Mouse (Mus musculus): Measurements from ENCODE around the gene Cgnl1. TPM values are rescaled to one million over a fixed set of nuclear protein-coding genes. Genes with fewer than 3 reads are reported as not detected.

Gene Cgnl1
- polyA plus RNA-seq, 1 experiment from 2014 or later = 6.7 TPM

DNA sequence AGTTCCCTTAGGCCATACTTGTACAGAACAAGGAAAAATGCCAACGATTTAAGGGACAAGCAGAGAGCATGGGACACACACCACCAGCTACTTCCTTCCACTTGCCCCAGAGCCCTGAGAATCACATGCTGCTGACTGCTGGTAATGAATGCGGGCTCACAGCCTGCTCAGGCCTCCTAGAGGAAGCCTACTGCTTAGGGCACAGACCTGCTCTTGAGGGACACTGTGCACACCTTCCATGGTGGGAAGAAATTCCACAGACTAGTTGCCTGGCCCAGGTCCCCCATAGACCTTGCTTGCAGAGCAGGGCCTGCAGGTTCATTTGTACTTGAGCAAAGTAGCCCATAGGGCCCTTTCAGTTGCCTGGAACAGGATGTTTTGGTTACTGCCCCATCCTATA is 136.5 kb downstream of the Cgnl1 start:
- no peaks in the 10 kb centered on the region for H3K4me1 ChIP-seq (ENCODE audit: control insufficient read depth, insufficient read depth, low read length)
- 0 out of 2 replicates have a peak, but pooled peaks cover 3% of the 10 kb centered on the region for H3K36me3 ChIP-seq (ENCODE audit: control insufficient read depth, insufficient read depth, low read length)
- DNase-seq (ENCODE audit: low spot score) (no peak), ATAC-seq (ENCODE audit: insufficient number of reproducible peaks, low FRiP score, low TSS enrichment, low read depth) (no peak)
- H3K27ac ChIP-seq (replicated peaks; ENCODE audit: low read depth, low read length) = no peak overlapping the region
- no peak overlapping the region for H3K4me2 ChIP-seq (ENCODE audit: low read depth, severe bottlenecking)
- no peaks in the 10 kb centered on the region for H3K9me3 ChIP-seq (ENCODE audit: control insufficient read depth, low read length)
- WGBS = 97% methylated on average over 2 of the region's 2 CpGs
- no peaks in the 10 kb centered on the region for H3K27me3 ChIP-seq (ENCODE audit: control insufficient read depth, insufficient read depth, low read length)
- H3K9ac ChIP-seq (ENCODE audit: low read length) = no peak overlapping the region
- H3K4me3 ChIP-seq (ENCODE audit: low read depth, low read length) = no peak overlapping the region

GRCm38 (mm10) chr9:71628921-71629320 is 142.5 kb downstream of the Cgnl1 start:
- Histone ChIP-seq H3K9ac (ENCODE audit: low read length) (no peak overlapping the region), H3K9me3 (ENCODE audit: control insufficient read depth, low read length) (no peaks in the 10 kb centered on the region), H3K4me2 (ENCODE audit: low read depth, severe bottlenecking) (no peak overlapping the region), H3K4me1 (ENCODE audit: control insufficient read depth, insufficient read depth, low read length) (no peaks in the 10 kb centered on the region), H3K36me3 (ENCODE audit: control insufficient read depth, insufficient read depth, low read length) (0 out of 2 replicates have a peak, but pooled peaks cover 3% of the 10 kb centered on the region), H3K27me3 (ENCODE audit: control insufficient read depth, insufficient read depth, low read length) (no peaks in the 10 kb centered on the region), H3K4me3 (ENCODE audit: low read depth, low read length) (no peak overlapping the region), H3K27ac (replicated peaks; ENCODE audit: low read depth, low read length) (no peak overlapping the region)
- DNase-seq (ENCODE audit: low spot score) (no peak), ATAC-seq (ENCODE audit: insufficient number of reproducible peaks, low FRiP score, low TSS enrichment, low read depth) (no peak)
- 91% methylated on average over 6 of the region's 6 CpGs for WGBS

DNA sequence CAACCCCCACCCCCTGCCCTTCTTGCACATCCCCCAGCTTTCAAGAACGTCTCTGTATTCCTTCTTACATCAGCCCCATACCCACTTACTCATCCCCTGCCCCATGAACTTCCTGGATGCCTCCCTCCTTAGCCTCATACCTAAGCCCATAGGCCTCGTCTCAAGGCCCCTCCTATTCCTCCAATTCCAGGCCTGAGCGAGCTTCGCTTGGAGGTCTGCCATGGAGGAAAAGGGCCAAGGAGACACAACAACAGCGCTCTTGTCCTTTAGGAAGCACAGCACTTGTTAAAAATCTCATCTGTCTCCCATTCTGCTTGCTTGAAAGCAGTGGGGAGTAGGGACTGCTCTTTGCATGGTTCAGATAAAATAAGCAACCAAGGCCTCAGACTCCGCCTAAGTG is 143.1 kb downstream of the Cgnl1 start:
- WGBS = 82% methylated on average over 6 of the region's 6 CpGs
- DNase-seq (ENCODE audit: low spot score) = no peak
- no peaks in the 10 kb centered on the region for H3K27me3 ChIP-seq (ENCODE audit: control insufficient read depth, insufficient read depth, low read length)
- ATAC-seq (ENCODE audit: insufficient number of reproducible peaks, low FRiP score, low TSS enrichment, low read depth) = no peak
- no peaks in the 10 kb centered on the region for H3K9me3 ChIP-seq (ENCODE audit: control insufficient read depth, low read length)
- H3K4me2 ChIP-seq (ENCODE audit: low read depth, severe bottlenecking) = no peak overlapping the region
- H3K4me3 ChIP-seq (ENCODE audit: low read depth, low read length) = no peak overlapping the region
- 0 out of 2 replicates have a peak, but pooled peaks cover 3% of the 10 kb centered on the region for H3K36me3 ChIP-seq (ENCODE audit: control insufficient read depth, insufficient read depth, low read length)
- no peak overlapping the region for H3K9ac ChIP-seq (ENCODE audit: low read length)
- no peaks in the 10 kb centered on the region for H3K4me1 ChIP-seq (ENCODE audit: control insufficient read depth, insufficient read depth, low read length)
- H3K27ac ChIP-seq (replicated peaks; ENCODE audit: low read depth, low read length) = no peak overlapping the region

DNA sequence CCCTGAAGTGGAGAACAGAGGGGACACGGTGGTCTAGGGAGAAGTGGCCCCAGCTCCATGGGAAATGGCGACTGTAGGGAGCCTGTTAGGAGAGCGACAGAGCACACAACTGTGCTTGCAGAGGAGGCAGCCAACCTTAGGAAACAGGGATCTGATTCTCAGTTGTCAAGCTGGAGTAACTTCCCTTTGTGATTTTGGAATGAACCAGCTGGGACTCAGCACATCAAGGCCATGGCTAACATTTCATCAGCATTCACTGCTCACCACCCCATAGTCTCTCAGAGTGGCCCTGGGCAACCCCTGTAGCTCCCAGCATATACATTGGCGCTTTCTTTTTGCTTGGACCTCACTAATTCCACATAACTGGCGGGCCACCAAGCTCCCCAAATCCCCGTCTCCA is 145.4 kb downstream of the Cgnl1 start:
- Histone ChIP-seq H3K27ac (replicated peaks; ENCODE audit: low read depth, low read length) (no peak overlapping the region), H3K9me3 (ENCODE audit: control insufficient read depth, low read length) (no peaks in the 10 kb centered on the region)
- ATAC-seq (ENCODE audit: insufficient number of reproducible peaks, low FRiP score, low TSS enrichment, low read depth) = no peak

GRCm38 (mm10) chr9:71624793-71625495 is 146.5 kb downstream of the Cgnl1 start:
- Histone ChIP-seq H3K9me3 (ENCODE audit: control insufficient read depth, low read length) (no peaks in the 10 kb centered on the region), H3K4me3 (ENCODE audit: low read depth, low read length) (no peak overlapping the region), H3K27me3 (ENCODE audit: control insufficient read depth, insufficient read depth, low read length) (no peaks in the 10 kb centered on the region), H3K36me3 (ENCODE audit: control insufficient read depth, insufficient read depth, low read length) (no peaks in the 10 kb centered on the region), H3K4me2 (ENCODE audit: low read depth, severe bottlenecking) (no peak overlapping the region), H3K27ac (replicated peaks; ENCODE audit: low read depth, low read length) (no peak overlapping the region), H3K9ac (ENCODE audit: low read length) (no peak overlapping the region), H3K4me1 (ENCODE audit: control insufficient read depth, insufficient read depth, low read length) (no peaks in the 10 kb centered on the region)
- DNase-seq (ENCODE audit: low spot score) = peak; percentile 73
- ATAC-seq (ENCODE audit: insufficient number of reproducible peaks, low FRiP score, low TSS enrichment, low read depth) = no peak
- WGBS = 57% methylated on average over 10 of the region's 10 CpGs

More for the DNA sequence above, 145.4 kb downstream of the Cgnl1 start:
- no peak overlapping the region for H3K4me2 ChIP-seq (ENCODE audit: low read depth, severe bottlenecking)
- H3K27me3 ChIP-seq (ENCODE audit: control insufficient read depth, insufficient read depth, low read length) = no peaks in the 10 kb centered on the region
- no peak overlapping the region for H3K4me3 ChIP-seq (ENCODE audit: low read depth, low read length)
- no peaks in the 10 kb centered on the region for H3K36me3 ChIP-seq (ENCODE audit: control insufficient read depth, insufficient read depth, low read length)
- no peak overlapping the region for H3K9ac ChIP-seq (ENCODE audit: low read length)
- H3K4me1 ChIP-seq (ENCODE audit: control insufficient read depth, insufficient read depth, low read length) = no peaks in the 10 kb centered on the region
- DNase-seq (ENCODE audit: low spot score) = no peak
- 90% methylated on average over 6 of the region's 6 CpGs for WGBS

- Histone ChIP-seq H3K4me1 (ENCODE audit: control insufficient read depth, insufficient read depth, low read length) (no peaks in the 10 kb centered on the region), H3K36me3 (ENCODE audit: control insufficient read depth, insufficient read depth, low read length) (no peaks in the 10 kb centered on the region), H3K27ac (replicated peaks; ENCODE audit: low read depth, low read length) (no peak overlapping the region), H3K4me2 (ENCODE audit: low read depth, severe bottlenecking) (no peak overlapping the region), H3K27me3 (ENCODE audit: control insufficient read depth, insufficient read depth, low read length) (no peaks in the 10 kb centered on the region), H3K9me3 (ENCODE audit: control insufficient read depth, low read length) (no peaks in the 10 kb centered on the region), H3K9ac (ENCODE audit: low read length) (no peak overlapping the region), H3K4me3 (ENCODE audit: low read depth, low read length) (no peak overlapping the region)
- peak; percentile 64 for DNase-seq (ENCODE audit: low spot score)
- ATAC-seq (ENCODE audit: insufficient number of reproducible peaks, low FRiP score, low TSS enrichment, low read depth) = no peak
- 35% methylated on average over 4 of the region's 4 CpGs for WGBS
Observed at GRCm38 (mm10) chr9:71623871-71624569, 147.4 kb downstream of the Cgnl1 start.

GRCm38 (mm10) chr9:71622593-71622992 is 148.8 kb downstream of the Cgnl1 start:
- WGBS = 91% methylated on average over 3 of the region's 3 CpGs
- H3K4me1 ChIP-seq (ENCODE audit: control insufficient read depth, insufficient read depth, low read length) = no peaks in the 10 kb centered on the region
- H3K9ac ChIP-seq (ENCODE audit: low read length) = no peak overlapping the region
- ATAC-seq (ENCODE audit: insufficient number of reproducible peaks, low FRiP score, low TSS enrichment, low read depth) (no peak), DNase-seq (ENCODE audit: low spot score) (no peak)
- H3K4me2 ChIP-seq (ENCODE audit: low read depth, severe bottlenecking) = no peak overlapping the region
- H3K27me3 ChIP-seq (ENCODE audit: control insufficient read depth, insufficient read depth, low read length) = no peaks in the 10 kb centered on the region
- H3K9me3 ChIP-seq (ENCODE audit: control insufficient read depth, low read length) = no peaks in the 10 kb centered on the region
- no peaks in the 10 kb centered on the region for H3K36me3 ChIP-seq (ENCODE audit: control insufficient read depth, insufficient read depth, low read length)
- no peak overlapping the region for H3K4me3 ChIP-seq (ENCODE audit: low read depth, low read length)
- no peak overlapping the region for H3K27ac ChIP-seq (replicated peaks; ENCODE audit: low read depth, low read length)

DNA sequence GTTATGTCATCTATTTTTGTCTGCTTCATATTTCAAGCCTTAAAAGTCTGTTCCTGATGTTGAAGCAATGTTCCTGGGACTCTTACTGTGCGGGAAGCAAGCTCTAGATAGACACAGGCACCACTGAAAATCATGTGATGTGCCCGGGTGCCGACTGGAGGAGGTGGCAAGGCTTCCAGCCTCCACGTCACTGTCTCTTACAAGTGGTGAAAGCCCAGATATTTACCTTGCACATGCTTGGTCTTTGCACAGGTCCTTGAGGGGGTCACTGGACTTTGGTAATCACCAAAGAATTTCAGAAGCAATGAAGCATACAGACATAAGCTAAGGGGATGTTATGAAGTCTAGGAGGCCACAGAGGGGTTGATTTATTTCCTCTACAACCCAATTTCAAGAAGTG is 149.4 kb downstream of the Cgnl1 start:
- 91% methylated on average over 4 of the region's 4 CpGs for WGBS
- no peak overlapping the region for H3K9ac ChIP-seq (ENCODE audit: low read length)
- no peak for DNase-seq (ENCODE audit: low spot score)
- H3K27ac ChIP-seq (replicated peaks; ENCODE audit: low read depth, low read length) = no peak overlapping the region
- no peaks in the 10 kb centered on the region for H3K36me3 ChIP-seq (ENCODE audit: control insufficient read depth, insufficient read depth, low read length)
- ATAC-seq (ENCODE audit: insufficient number of reproducible peaks, low FRiP score, low TSS enrichment, low read depth) = no peak
- no peaks in the 10 kb centered on the region for H3K9me3 ChIP-seq (ENCODE audit: control insufficient read depth, low read length)
- no peaks in the 10 kb centered on the region for H3K4me1 ChIP-seq (ENCODE audit: control insufficient read depth, insufficient read depth, low read length)
- no peak overlapping the region for H3K4me2 ChIP-seq (ENCODE audit: low read depth, severe bottlenecking)
- H3K27me3 ChIP-seq (ENCODE audit: control insufficient read depth, insufficient read depth, low read length) = no peaks in the 10 kb centered on the region
- no peak overlapping the region for H3K4me3 ChIP-seq (ENCODE audit: low read depth, low read length)

All from limb, embryonic 11.5 days (tissue).